Mouse (Mus musculus) cerebellum, adult 2 months (tissue): ENCODE results near the gene Nckap5.

Experiments
- CTCF ChIP-seq: fragments of 200-500 bp; IDR thresholded peaks from 2 replicates; pipeline ENCODE4 v1.5.1; 2011; ENCODE audit warnings: low read depth, mild to moderate bottlenecking, control low read depth, low read length, moderate library complexity, borderline replicate concordance; ENCODE audit not compliant: insufficient read depth
- POLR2A ChIP-seq: fragments of 200-500 bp; IDR thresholded peaks from 2 replicates; pipeline ENCODE4 v1.6.1; 2011; ENCODE audit warnings: low read length, control low read depth, borderline replicate concordance; ENCODE audit not compliant: insufficient read depth

GRCm38 (mm10) chr1:126334202-126334601 is 496.4 kb downstream of the Nckap5 start:
- TF ChIP-seq CTCF (no peak), POLR2A (no peak)
